Mouse (Mus musculus): ENCODE results near the gene Tpst2. TPM values are rescaled to one million over a fixed set of nuclear protein-coding genes. Genes with fewer than 3 reads are reported as not detected.
A peak's percentile ranks its signal among the peaks of the same experiment; 100 is the strongest.

Gene Tpst2
- polyA plus RNA-seq, 1 experiment = 25.8 TPM

DNA sequence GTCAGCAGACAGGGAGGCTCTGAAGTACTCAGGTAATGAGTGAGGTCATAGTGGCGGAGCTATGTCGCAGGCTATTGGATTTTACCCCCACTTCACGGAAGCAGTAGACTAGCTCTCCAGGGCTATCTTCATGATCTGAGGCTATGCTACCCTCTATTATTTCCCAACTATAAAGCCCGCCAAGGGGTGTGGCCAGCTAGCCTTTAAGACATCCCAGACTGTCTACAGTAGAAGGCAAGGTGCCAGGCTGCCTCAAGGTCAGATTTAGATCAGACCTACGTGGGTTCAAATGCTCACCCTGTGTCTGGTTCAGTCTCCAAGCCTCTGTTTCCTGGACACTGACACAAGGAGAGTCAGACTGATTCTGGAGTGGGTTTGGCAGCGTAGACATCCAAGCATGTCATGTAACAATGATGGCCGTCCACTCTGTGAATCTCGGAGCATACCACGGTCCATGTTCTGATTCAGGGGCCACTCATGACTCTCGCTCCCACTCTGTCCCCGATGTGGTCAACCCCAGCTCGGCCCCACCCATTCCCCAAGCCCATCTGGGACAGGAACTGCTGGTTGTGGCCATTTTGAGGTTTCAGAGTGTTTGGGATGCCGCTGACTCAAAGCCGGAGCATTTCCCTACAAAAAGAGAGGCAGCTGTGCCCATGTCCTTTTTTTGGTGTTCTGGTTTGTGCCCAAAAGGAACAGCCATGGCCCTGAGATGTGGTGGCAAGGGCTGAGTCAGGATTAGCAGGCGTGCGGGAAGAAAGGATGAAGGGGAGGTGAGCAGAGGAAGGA is 16.4 kb upstream of the Tpst2 start:
- no peaks in the 10 kb centered on the region for H3K9me3 ChIP-seq (replicated peaks; ENCODE audit: control insufficient read depth, insufficient read depth, low read length, poor library complexity, severe bottlenecking)

DNA sequence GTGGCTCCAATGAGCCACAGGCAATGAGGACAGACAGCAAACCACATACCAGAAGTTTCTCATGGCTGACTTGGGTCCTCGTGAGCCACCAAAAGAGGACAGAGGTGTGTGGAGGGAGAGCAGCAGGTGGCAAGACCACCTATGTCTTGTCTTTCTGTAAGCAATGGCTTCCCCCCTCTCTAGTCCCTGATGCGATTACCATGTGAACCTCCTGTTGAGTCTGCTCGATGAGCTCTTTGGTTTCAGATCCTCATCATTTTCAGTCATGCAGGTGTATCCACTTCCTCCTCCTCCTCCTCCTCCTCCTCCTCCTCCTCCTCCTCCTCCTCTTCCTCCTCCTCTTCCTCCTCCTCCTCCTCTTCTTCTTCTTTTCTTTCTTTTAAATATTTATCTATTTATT is 15.7 kb upstream of the Tpst2 start:
- H3K9ac ChIP-seq (ENCODE audit: low read depth, poor library complexity, severe bottlenecking) = no peak overlapping the region
- H3K9me3 ChIP-seq (replicated peaks; ENCODE audit: control insufficient read depth, insufficient read depth, low read length, poor library complexity, severe bottlenecking) = no peaks in the 10 kb centered on the region
- H3K36me3 ChIP-seq (ENCODE audit: control insufficient read depth, insufficient read depth, low read length, poor library complexity, severe bottlenecking) = no peaks in the 10 kb centered on the region
- no peak overlapping the region for H3K27ac ChIP-seq (ENCODE audit: insufficient read depth, low read length)
- H3K4me3 ChIP-seq (ENCODE audit: low read depth, low read length) = no peak overlapping the region
- no peak for TF ChIP-seq EP300 (IDR thresholded peaks at IDR 0.05; ENCODE audit: insufficient read depth, low read depth, low read length)
- no peak for TF ChIP-seq CTCF (IDR thresholded peaks at IDR 0.05; ENCODE audit: low read depth, low read length)
- no peak for TF ChIP-seq POLR2A (IDR thresholded peaks at IDR 0.05; ENCODE audit: insufficient read depth, low read length)
- H3K4me1 ChIP-seq (ENCODE audit: control insufficient read depth, insufficient read depth, low read length) = peaks cover 3% of the 10 kb centered on the region
- H3K27me3 ChIP-seq (ENCODE audit: control insufficient read depth, insufficient read depth, low read length, poor library complexity, severe bottlenecking) = no peaks in the 10 kb centered on the region

More for the DNA sequence above, 16.4 kb upstream of the Tpst2 start:
- H3K36me3 ChIP-seq (ENCODE audit: control insufficient read depth, insufficient read depth, low read length, poor library complexity, severe bottlenecking) = no peaks in the 10 kb centered on the region
- H3K9ac ChIP-seq (ENCODE audit: low read depth, poor library complexity, severe bottlenecking) = no peak overlapping the region
- H3K4me3 ChIP-seq (ENCODE audit: low read depth, low read length) = no peak overlapping the region
- H3K27me3 ChIP-seq (ENCODE audit: control insufficient read depth, insufficient read depth, low read length, poor library complexity, severe bottlenecking) = no peaks in the 10 kb centered on the region
- TF ChIP-seq CTCF (IDR thresholded peaks at IDR 0.05; ENCODE audit: low read depth, low read length) (no peak), POLR2A (IDR thresholded peaks at IDR 0.05; ENCODE audit: insufficient read depth, low read length) (no peak), EP300 (IDR thresholded peaks at IDR 0.05; ENCODE audit: insufficient read depth, low read depth, low read length) (no peak)
- peaks cover under 1% of the 10 kb centered on the region for H3K4me1 ChIP-seq (ENCODE audit: control insufficient read depth, insufficient read depth, low read length)
- H3K27ac ChIP-seq (ENCODE audit: insufficient read depth, low read length) = no peak overlapping the region

- Histone ChIP-seq H3K27me3 (ENCODE audit: control insufficient read depth, insufficient read depth, low read length, poor library complexity, severe bottlenecking) (no peaks in the 10 kb centered on the region), H3K9me3 (replicated peaks; ENCODE audit: control insufficient read depth, insufficient read depth, low read length, poor library complexity, severe bottlenecking) (no peaks in the 10 kb centered on the region), H3K4me1 (ENCODE audit: control insufficient read depth, insufficient read depth, low read length) (peaks cover 3% of the 10 kb centered on the region), H3K36me3 (ENCODE audit: control insufficient read depth, insufficient read depth, low read length, poor library complexity, severe bottlenecking) (no peaks in the 10 kb centered on the region), H3K9ac (ENCODE audit: low read depth, poor library complexity, severe bottlenecking) (no peak overlapping the region), H3K4me3 (ENCODE audit: low read depth, low read length) (no peak overlapping the region), H3K27ac (ENCODE audit: insufficient read depth, low read length) (no peak overlapping the region)
- TF ChIP-seq CTCF (IDR thresholded peaks at IDR 0.05; ENCODE audit: low read depth, low read length) (no peak), EP300 (IDR thresholded peaks at IDR 0.05; ENCODE audit: insufficient read depth, low read depth, low read length) (no peak), POLR2A (IDR thresholded peaks at IDR 0.05; ENCODE audit: insufficient read depth, low read length) (no peak)
Observed at GRCm38 (mm10) chr5:112264099-112264498, 12.4 kb upstream of the Tpst2 start.

GRCm38 (mm10) chr5:112265110-112265509 is 11.4 kb upstream of the Tpst2 start:
- Histone ChIP-seq H3K27ac (ENCODE audit: insufficient read depth, low read length) (no peak overlapping the region), H3K36me3 (ENCODE audit: control insufficient read depth, insufficient read depth, low read length, poor library complexity, severe bottlenecking) (no peaks in the 10 kb centered on the region), H3K4me1 (ENCODE audit: control insufficient read depth, insufficient read depth, low read length) (peaks cover 3% of the 10 kb centered on the region), H3K9me3 (replicated peaks; ENCODE audit: control insufficient read depth, insufficient read depth, low read length, poor library complexity, severe bottlenecking) (no peaks in the 10 kb centered on the region), H3K4me3 (ENCODE audit: low read depth, low read length) (no peak overlapping the region), H3K27me3 (ENCODE audit: control insufficient read depth, insufficient read depth, low read length, poor library complexity, severe bottlenecking) (no peaks in the 10 kb centered on the region), H3K9ac (ENCODE audit: low read depth, poor library complexity, severe bottlenecking) (no peak overlapping the region)
- TF ChIP-seq EP300 (IDR thresholded peaks at IDR 0.05; ENCODE audit: insufficient read depth, low read depth, low read length) = no peak
- TF ChIP-seq POLR2A (IDR thresholded peaks at IDR 0.05; ENCODE audit: insufficient read depth, low read length) = no peak
- TF ChIP-seq CTCF (IDR thresholded peaks at IDR 0.05; ENCODE audit: low read depth, low read length) = no peak

- H3K4me3 ChIP-seq (ENCODE audit: low read depth, low read length) = peak overlapping the region; percentile 20; the same call in 1 of the 2 replicates
- no peaks in the 10 kb centered on the region for H3K27me3 ChIP-seq (ENCODE audit: control insufficient read depth, insufficient read depth, low read length, poor library complexity, severe bottlenecking)
- H3K27ac ChIP-seq (ENCODE audit: insufficient read depth, low read length) = no peak overlapping the region
- TF ChIP-seq CTCF (IDR thresholded peaks at IDR 0.05; ENCODE audit: low read depth, low read length) (no peak), POLR2A (IDR thresholded peaks at IDR 0.05; ENCODE audit: insufficient read depth, low read length) (no peak), EP300 (IDR thresholded peaks at IDR 0.05; ENCODE audit: insufficient read depth, low read depth, low read length) (no peak)
- H3K9me3 ChIP-seq (replicated peaks; ENCODE audit: control insufficient read depth, insufficient read depth, low read length, poor library complexity, severe bottlenecking) = no peaks in the 10 kb centered on the region
- no peak overlapping the region for H3K9ac ChIP-seq (ENCODE audit: low read depth, poor library complexity, severe bottlenecking)
- H3K4me1 ChIP-seq (ENCODE audit: control insufficient read depth, insufficient read depth, low read length) = peaks cover 3% of the 10 kb centered on the region
- H3K36me3 ChIP-seq (ENCODE audit: control insufficient read depth, insufficient read depth, low read length, poor library complexity, severe bottlenecking) = no peaks in the 10 kb centered on the region
Observed at GRCm38 (mm10) chr5:112265515-112265914, 11.0 kb upstream of the Tpst2 start.

- TF ChIP-seq POLR2A (IDR thresholded peaks at IDR 0.05; ENCODE audit: insufficient read depth, low read length) = no peak
- TF ChIP-seq EP300 (IDR thresholded peaks at IDR 0.05; ENCODE audit: insufficient read depth, low read depth, low read length) = no peak
- no peak for TF ChIP-seq CTCF (IDR thresholded peaks at IDR 0.05; ENCODE audit: low read depth, low read length)
- H3K9ac ChIP-seq (ENCODE audit: low read depth, poor library complexity, severe bottlenecking) = no peak overlapping the region
- H3K9me3 ChIP-seq (replicated peaks; ENCODE audit: control insufficient read depth, insufficient read depth, low read length, poor library complexity, severe bottlenecking) = no peaks in the 10 kb centered on the region
- H3K36me3 ChIP-seq (ENCODE audit: control insufficient read depth, insufficient read depth, low read length, poor library complexity, severe bottlenecking) = no peaks in the 10 kb centered on the region
- no peak overlapping the region for H3K27ac ChIP-seq (ENCODE audit: insufficient read depth, low read length)
- no peak overlapping the region for H3K4me3 ChIP-seq (ENCODE audit: low read depth, low read length)
- peaks cover 3% of the 10 kb centered on the region for H3K4me1 ChIP-seq (ENCODE audit: control insufficient read depth, insufficient read depth, low read length)
- no peaks in the 10 kb centered on the region for H3K27me3 ChIP-seq (ENCODE audit: control insufficient read depth, insufficient read depth, low read length, poor library complexity, severe bottlenecking)
Observed at GRCm38 (mm10) chr5:112266011-112266777, 10.3 kb upstream of the Tpst2 start.

All from ES-Bruce4 (cell line).